Mouse (Mus musculus) hindbrain, postnatal 0 days (tissue): ENCODE measurements around the gene B2m. TPM values are rescaled to one million over a fixed set of nuclear protein-coding genes. Genes with fewer than 3 reads are reported as not detected.
A peak's percentile ranks its signal among the peaks of the same experiment; 100 is the strongest.

Experiments
- ATAC-seq: fragments of 200-750 bp; cut with Nextera tagmentation; 2 replicates; pipeline ENCODE4 v1.8.0; 2017; ENCODE audit warnings: mild to moderate bottlenecking, moderate TSS enrichment, moderate library complexity
- DNase-seq: peaks from one replicate; pipeline ENCODE4 v3.0.0-alpha.2; 2015; ENCODE audit warnings: low spot score
- H3K27ac ChIP-seq: fragments of 300-500 bp; sonication (generic); 2 replicates; pipeline ENCODE4 v1.5.1; 2014; ENCODE audit warnings: mild to moderate bottlenecking
- H3K27me3 ChIP-seq: fragments of 300-500 bp; sonication (generic); 2 replicates; pipeline ENCODE4 v1.6.1; 2014; ENCODE audit warnings: low read length, mixed read lengths; ENCODE audit not compliant: insufficient read depth
- H3K36me3 ChIP-seq: fragments of 300-500 bp; sonication (generic); 2 replicates; pipeline ENCODE4 v1.6.1; 2014; ENCODE audit warnings: low read length, mixed read lengths; ENCODE audit not compliant: insufficient read depth
- H3K4me1 ChIP-seq: fragments of 300-500 bp; sonication (generic); 2 replicates; pipeline ENCODE4 v1.6.1; 2014; ENCODE audit warnings: antibody characterized with exemption, low read length, mixed read lengths; ENCODE audit not compliant: insufficient read depth
- H3K4me2 ChIP-seq: fragments of 300-500 bp; sonication (generic); 2 replicates; pipeline ENCODE4 v1.6.1; 2014; ENCODE audit warnings: low read depth, mild to moderate bottlenecking, low read length, moderate library complexity, mixed read lengths
- H3K4me3 ChIP-seq: fragments of 300-500 bp; sonication (generic); 2 replicates; pipeline ENCODE4 v1.5.1; 2014; ENCODE audit warnings: low read length
- H3K9ac ChIP-seq: fragments of 300-500 bp; sonication (generic); replicated peaks from 2 replicates; pipeline ENCODE4 v1.6.1; 2014; ENCODE audit warnings: mild to moderate bottlenecking, low read length, moderate library complexity, mixed read lengths
- H3K9me3 ChIP-seq: fragments of 300-500 bp; sonication (generic); 2 replicates; pipeline ENCODE4 v1.6.1; 2016; ENCODE audit warnings: low read length, mixed read lengths
- CTCF ChIP-seq: IDR thresholded peaks from 2 replicates; pipeline ENCODE4 v1.5.1; 2016; ENCODE audit warnings: antibody characterized with exemption, control low read depth, low read depth
- WGBS: fragments of 180-500 bp; shearing (Covaris S2); extraction: QIAGEN DNeasy Blood & Tissue Kit; methylation state at CpG from one replicate; pipeline ENCODE4 v1.1.7; 2014; 5-methylcytosine and 5-hydroxymethylcytosine counted together
- polyA plus RNA-seq: library from polyadenylated mRNA; unstranded; fragments of >200 nt; fragmentation: Nextera tagmentation; extraction: Ambion mirVana; gene quantifications from 2 replicates; pipeline ENCODE4 v1.2.1, GENCODE M21; 2015
- total RNA-seq: library from RNA; depleted of rRNA; stranded (reverse); fragments of >200 nt; gene quantifications from 2 replicates; pipeline ENCODE4 v1.2.3, GENCODE M21; 2014

The B2m gene
- total and polyA plus RNA-seq, 2 experiments from 2014 or later, result 111 to 208 TPM

DNA sequence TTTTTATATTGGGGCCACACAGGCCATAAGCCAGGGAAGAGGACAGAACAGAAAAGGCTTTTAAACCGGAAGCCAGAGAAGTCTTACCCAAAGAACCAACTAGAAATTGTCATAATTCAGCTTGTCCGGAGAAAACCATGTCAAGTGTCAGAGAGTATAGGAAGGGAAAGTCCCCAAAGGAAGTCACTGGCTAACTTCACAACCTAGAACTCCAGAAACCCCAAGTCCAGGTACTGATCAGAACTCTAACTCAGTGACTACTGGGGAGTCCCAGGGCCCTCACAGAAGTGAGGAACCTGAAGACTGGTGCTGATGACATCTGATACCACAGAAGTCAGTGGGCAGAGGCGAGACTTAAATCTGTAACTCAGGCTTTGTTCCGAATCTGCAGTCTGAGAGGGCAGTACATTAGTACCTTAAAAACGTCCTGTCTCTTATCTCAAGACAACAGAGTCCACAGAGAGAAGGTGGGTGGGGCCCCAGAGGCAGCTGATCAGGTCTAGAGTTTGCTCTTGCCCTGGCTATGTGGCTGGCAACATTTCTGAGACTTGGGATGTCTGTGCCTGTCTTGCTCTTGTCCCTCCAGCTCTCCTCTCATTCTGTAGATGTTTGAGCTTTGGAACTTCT, 9.5 kb upstream of the B2m start:
- no peaks in the 10 kb centered on the region for H3K36me3 ChIP-seq
- ATAC-seq (no peak), DNase-seq (no peak)
- no peak overlapping the region for H3K9ac ChIP-seq
- no peak overlapping the region for H3K27ac ChIP-seq
- TF ChIP-seq CTCF, result no peak
- no peak overlapping the region for H3K4me3 ChIP-seq
- 72% methylated on average over 5 of the region's 5 CpGs for WGBS
- H3K9me3 ChIP-seq, result no peaks in the 10 kb centered on the region
- no peaks in the 10 kb centered on the region for H3K4me1 ChIP-seq
- no peaks in the 10 kb centered on the region for H3K27me3 ChIP-seq
- H3K4me2 ChIP-seq, result no peak overlapping the region

DNA sequence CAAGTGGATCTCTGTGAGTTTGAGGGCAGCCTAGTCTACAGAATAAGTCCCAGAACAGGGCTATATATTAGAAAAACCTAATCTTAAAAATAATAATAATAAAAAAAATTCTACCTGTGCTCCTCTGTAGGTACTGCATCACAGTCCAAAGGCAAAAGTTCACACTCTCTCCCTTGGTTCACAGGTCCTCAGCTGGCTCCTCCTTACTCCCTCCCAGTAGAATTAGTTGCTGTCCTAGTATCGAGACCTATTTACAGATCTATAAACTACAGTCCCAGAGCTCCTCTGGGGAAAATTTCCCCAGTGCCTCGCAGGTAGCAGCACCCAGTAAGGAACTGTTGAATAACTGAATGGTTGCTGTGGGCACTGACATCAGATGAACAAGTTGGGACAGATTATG, 6.7 kb upstream of the B2m start:
- H3K4me3 ChIP-seq, result no peak overlapping the region
- no peaks in the 10 kb centered on the region for H3K4me1 ChIP-seq
- no peaks in the 10 kb centered on the region for H3K9me3 ChIP-seq
- no peaks in the 10 kb centered on the region for H3K36me3 ChIP-seq
- no peak overlapping the region for H3K4me2 ChIP-seq
- H3K27ac ChIP-seq, result no peak overlapping the region
- TF ChIP-seq CTCF, result no peak
- no peak overlapping the region for H3K9ac ChIP-seq
- no peaks in the 10 kb centered on the region for H3K27me3 ChIP-seq
- DNase-seq, result no peak
- WGBS, result 74% methylated on average over 2 of the region's 2 CpGs
- ATAC-seq, result no peak

DNA sequence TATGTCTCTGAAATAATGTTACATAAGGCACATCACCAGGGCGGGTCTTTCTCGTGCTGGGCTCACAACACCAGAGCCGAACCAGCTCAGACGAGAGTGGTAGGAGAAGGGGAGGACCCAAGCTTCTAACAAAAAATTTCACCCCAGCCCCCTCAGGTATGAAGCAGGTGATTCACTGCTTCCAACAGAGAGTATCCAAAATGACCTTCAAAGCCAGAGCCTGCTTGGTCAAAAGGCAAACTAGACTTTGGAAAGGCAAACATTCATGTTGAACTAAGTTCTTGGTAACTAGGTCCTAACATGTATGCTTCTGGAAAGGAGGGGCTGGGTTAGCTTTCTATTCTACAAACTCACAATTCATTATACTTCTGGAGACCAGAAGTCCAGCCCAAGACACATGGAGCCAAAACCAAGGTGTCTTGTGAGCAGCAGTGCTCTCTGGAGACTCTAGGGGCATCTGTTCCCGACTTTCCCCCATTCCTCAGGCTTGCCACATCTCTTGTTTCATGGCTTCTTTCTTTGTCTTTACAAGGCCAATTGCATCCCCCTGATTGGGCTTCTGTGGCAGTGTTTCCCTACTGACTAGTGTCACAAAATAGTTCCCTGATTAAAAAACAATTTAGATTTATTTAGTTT, 6.0 kb upstream of the B2m start:
- Histone ChIP-seq H3K9ac (no peak overlapping the region), H3K9me3 (no peaks in the 10 kb centered on the region), H3K4me2 (no peak overlapping the region), H3K4me1 (no peaks in the 10 kb centered on the region), H3K36me3 (no peaks in the 10 kb centered on the region), H3K27me3 (no peaks in the 10 kb centered on the region), H3K4me3 (no peak overlapping the region), H3K27ac (no peak overlapping the region)
- DNase-seq, result no peak
- WGBS, result 73% methylated on average over 5 of the region's 5 CpGs
- peak; percentile 18; the same call in 1 of the 2 replicates for TF ChIP-seq CTCF
- ATAC-seq, result no peak

DNA sequence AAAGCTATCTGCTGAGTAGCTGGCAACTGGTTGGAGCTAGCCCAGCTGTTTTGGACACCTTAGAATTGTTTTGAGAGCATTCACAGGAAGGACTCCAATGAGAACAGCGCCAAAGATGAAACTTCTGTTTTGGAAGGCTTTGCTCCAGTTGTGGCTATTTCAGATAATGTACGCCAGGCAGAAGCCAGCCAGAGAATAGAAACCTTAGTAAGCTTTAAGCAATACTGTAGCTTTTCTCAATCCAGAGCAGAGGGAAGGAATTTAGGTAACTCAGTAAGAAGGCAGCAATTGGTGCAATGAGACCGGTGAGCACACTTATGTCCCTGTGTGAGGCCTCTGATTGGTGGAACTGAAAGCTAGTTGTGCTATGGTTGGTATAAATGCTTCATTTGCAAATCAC, 4.4 kb upstream of the B2m start:
- no peak overlapping the region for H3K4me2 ChIP-seq
- H3K9ac ChIP-seq, result no peak overlapping the region
- no peaks in the 10 kb centered on the region for H3K36me3 ChIP-seq
- ATAC-seq, result no peak
- H3K4me1 ChIP-seq, result 0 out of 2 replicates have a peak, but pooled peaks cover 3% of the 10 kb centered on the region
- H3K4me3 ChIP-seq, result no peak overlapping the region
- H3K27me3 ChIP-seq, result no peaks in the 10 kb centered on the region
- H3K27ac ChIP-seq, result no peak overlapping the region
- no peak for TF ChIP-seq CTCF
- 93% methylated on average over 3 of the region's 3 CpGs for WGBS
- H3K9me3 ChIP-seq, result no peaks in the 10 kb centered on the region
- DNase-seq, result no peak

DNA sequence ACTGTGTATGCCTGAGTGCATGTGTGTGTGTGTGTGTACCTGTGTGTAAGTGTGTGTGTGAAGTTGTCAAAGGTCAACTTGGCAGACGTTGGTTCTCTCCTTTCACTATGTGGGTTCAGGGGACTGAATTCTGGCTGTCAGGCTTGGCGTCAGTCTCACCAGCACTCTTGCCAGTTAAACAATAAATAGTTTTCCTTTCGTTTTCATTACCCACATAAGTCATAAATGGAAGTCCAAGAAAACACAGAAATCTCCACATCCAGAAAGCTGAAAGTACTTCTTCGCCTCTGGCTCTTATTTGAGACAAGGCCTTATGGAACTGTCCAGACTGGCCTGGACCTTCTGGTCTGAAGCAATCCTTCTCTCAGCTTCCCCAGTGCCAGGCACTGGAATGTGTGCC, 1.7 kb upstream of the B2m start:
- no peak for DNase-seq
- 68% methylated on average over 4 of the region's 4 CpGs for WGBS
- Histone ChIP-seq H3K9ac (no peak overlapping the region), H3K36me3 (no peaks in the 10 kb centered on the region), H3K4me1 (0 out of 2 replicates have a peak, but pooled peaks cover 6% of the 10 kb centered on the region), H3K27ac (no peak overlapping the region), H3K4me2 (no peak overlapping the region), H3K9me3 (no peaks in the 10 kb centered on the region), H3K27me3 (no peaks in the 10 kb centered on the region), H3K4me3 (no peak overlapping the region)
- no peak for ATAC-seq
- no peak for TF ChIP-seq CTCF

DNA sequence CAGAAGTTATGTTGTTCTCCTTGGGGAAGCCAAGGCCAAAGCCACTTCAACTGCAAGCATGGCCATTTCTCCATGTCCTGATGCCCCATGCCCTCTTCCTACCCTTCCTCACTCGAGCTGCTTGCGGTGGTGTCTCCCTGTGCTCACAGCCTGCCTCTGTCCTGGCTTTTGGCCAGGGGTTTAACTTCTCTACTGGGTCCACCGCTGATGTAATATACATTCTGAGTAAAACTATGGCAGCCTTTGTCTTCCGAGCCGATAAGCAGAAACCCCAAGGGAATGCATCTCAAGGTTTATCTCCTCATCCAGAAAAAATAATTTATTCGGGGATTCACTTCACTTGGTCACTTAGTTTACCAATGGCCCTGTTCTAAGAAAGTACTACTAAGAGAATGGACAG, 799 bp upstream of the B2m start:
- Histone ChIP-seq H3K4me3 (no peak overlapping the region), H3K27me3 (no peaks in the 10 kb centered on the region), H3K9me3 (no peaks in the 10 kb centered on the region), H3K36me3 (no peaks in the 10 kb centered on the region), H3K27ac (no peak overlapping the region), H3K4me2 (peak overlapping the region; percentile 92; the same call in 1 of the 2 replicates), H3K4me1 (0 out of 2 replicates have a peak, but pooled peaks cover 6% of the 10 kb centered on the region), H3K9ac (no peak overlapping the region)
- WGBS, result 64% methylated on average over 6 of the region's 6 CpGs
- ATAC-seq (no peak), DNase-seq (peak; percentile 7)
- no peak for TF ChIP-seq CTCF

DNA sequence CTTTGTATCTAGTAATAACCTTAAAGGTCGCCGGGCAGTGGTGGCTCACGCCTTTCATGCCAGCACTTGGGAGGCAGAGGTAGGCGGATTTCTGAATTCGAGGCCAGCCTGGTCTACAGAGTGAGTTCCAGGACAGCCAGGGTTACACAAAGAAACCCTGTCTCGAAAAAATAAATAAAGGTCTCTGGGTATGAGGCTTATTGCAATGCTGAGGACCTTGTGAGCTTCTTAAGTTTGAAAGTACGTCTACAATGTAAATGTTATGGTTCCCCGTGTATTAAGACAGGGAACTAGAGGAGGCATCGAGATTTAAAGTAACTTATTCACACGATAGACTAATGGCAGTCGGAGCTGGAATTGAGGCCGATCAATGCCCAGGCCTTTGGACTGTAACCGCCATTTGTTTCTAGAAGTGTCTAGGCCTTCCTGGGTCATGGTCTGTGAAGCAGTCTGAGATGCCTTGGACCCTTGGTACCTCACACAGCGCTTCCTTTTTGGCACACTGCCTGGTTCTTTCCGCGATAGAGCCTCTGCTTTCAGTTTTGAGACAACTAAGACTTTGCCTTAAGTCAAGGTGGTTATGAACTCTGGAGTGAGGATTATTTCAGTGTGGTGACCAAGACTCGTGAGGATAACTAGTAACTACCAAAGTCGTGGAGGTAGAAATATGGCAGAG, 894 bp downstream of the B2m start:
- no peaks in the 10 kb centered on the region for H3K27me3 ChIP-seq
- no peak for ATAC-seq
- TF ChIP-seq CTCF, result no peak
- H3K9me3 ChIP-seq, result no peaks in the 10 kb centered on the region
- peak overlapping the region; percentile 92 for H3K4me2 ChIP-seq
- 0 out of 2 replicates have a peak, but pooled peaks cover 6% of the 10 kb centered on the region for H3K4me1 ChIP-seq
- no peaks in the 10 kb centered on the region for H3K36me3 ChIP-seq
- H3K4me3 ChIP-seq, result peak overlapping the region; percentile 70
- peak overlapping the region; percentile 75; the same call in 1 of the 2 replicates for H3K27ac ChIP-seq
- peak overlapping the region; percentile 71 for H3K9ac ChIP-seq
- peak; percentile 45 for DNase-seq
- WGBS, result 24% methylated on average over 18 of the region's 18 CpGs
